Mouse (Mus musculus): Measurements from ENCODE around the gene Serpina3i.
"Not testable (repeated sequence)": the region's sequence is repeated elsewhere in the genome, so short reads cannot be mapped to it uniquely, and the experiment has no call there.

Serpina3i gene

GRCm38 (mm10) chr12:104262863-104263262 is at the start of gene Serpina3i:
Gene Serpina3i (plus strand): TSS chr12:104263122.
- DNase-seq (ENCODE audit: low read depth, low spot score) = no peak

GRCm38 (mm10) chr12:104213689-104214444 is 49.1 kb upstream of the Serpina3i start:
- peak; percentile 46 for DNase-seq (ENCODE audit: low read depth, low spot score)

GRCm38 (mm10) chr12:104214445-104214753 is 48.5 kb upstream of the Serpina3i start, which contains the start of gene Serpina3f:
Gene Serpina3f (plus strand): TSS chr12:104214544.
- DNase-seq (ENCODE audit: low read depth, low spot score) = no peak

GRCm38 (mm10) chr12:104215249-104215648 is 47.7 kb upstream of the Serpina3i start:
- no peak for DNase-seq (ENCODE audit: low read depth, low spot score)

- DNase-seq (ENCODE audit: low read depth, low spot score) = no peak
Observed at GRCm38 (mm10) chr12:104221616-104222015, 41.3 kb upstream of the Serpina3i start.

GRCm38 (mm10) chr12:104223690-104224089 is 39.2 kb upstream of the Serpina3i start:
- DNase-seq (ENCODE audit: low read depth, low spot score) = peak; percentile 63

GRCm38 (mm10) chr12:104224598-104225300 is 38.2 kb upstream of the Serpina3i start:
- DNase-seq (ENCODE audit: low read depth, low spot score) = peak; percentile 53

- no peak for DNase-seq (ENCODE audit: low read depth, low spot score)
Observed at GRCm38 (mm10) chr12:104230762-104231161, 32.2 kb upstream of the Serpina3i start.

- no peak for DNase-seq (ENCODE audit: low read depth, low spot score)
Observed at GRCm38 (mm10) chr12:104235915-104236314, 27.0 kb upstream of the Serpina3i start, which contains the start of gene Serpina3g. Gene Serpina3g (plus strand): TSS chr12:104236245.

GRCm38 (mm10) chr12:104238048-104238447 is 24.9 kb upstream of the Serpina3i start:
- DNase-seq (ENCODE audit: low read depth, low spot score) = not testable (repeated sequence)

- no peak for DNase-seq (ENCODE audit: low read depth, low spot score)
Observed at GRCm38 (mm10) chr12:104243307-104243706, 19.6 kb upstream of the Serpina3i start.

GRCm38 (mm10) chr12:104245092-104245491 is 17.8 kb upstream of the Serpina3i start:
- no peak for DNase-seq (ENCODE audit: low read depth, low spot score)

- DNase-seq (ENCODE audit: low read depth, low spot score) = no peak
Observed at GRCm38 (mm10) chr12:104245595-104245994, 17.3 kb upstream of the Serpina3i start.

- DNase-seq (ENCODE audit: low read depth, low spot score) = no peak
Observed at GRCm38 (mm10) chr12:104247553-104248002, 15.3 kb upstream of the Serpina3i start.

- no peak for DNase-seq (ENCODE audit: low read depth, low spot score)
Observed at GRCm38 (mm10) chr12:104248231-104248630, 14.7 kb upstream of the Serpina3i start.

- DNase-seq (ENCODE audit: low read depth, low spot score) = no peak
Observed at GRCm38 (mm10) chr12:104261041-104261440, 1.9 kb upstream of the Serpina3i start.

- peak; percentile 63 for DNase-seq (ENCODE audit: low read depth, low spot score)
Observed at GRCm38 (mm10) chr12:104266374-104266773, 3.5 kb downstream of the Serpina3i start.

- no peak for DNase-seq (ENCODE audit: low read depth, low spot score)
Observed at GRCm38 (mm10) chr12:104278216-104279055, 15.5 kb downstream of the Serpina3i start.

- no peak for DNase-seq (ENCODE audit: low read depth, low spot score)
Observed at GRCm38 (mm10) chr12:104279056-104279435, 16.1 kb downstream of the Serpina3i start.

GRCm38 (mm10) chr12:104283380-104283779 is 20.5 kb downstream of the Serpina3i start:
- DNase-seq (ENCODE audit: low read depth, low spot score) = no peak

- DNase-seq (ENCODE audit: low read depth, low spot score) = no peak
Observed at GRCm38 (mm10) chr12:104288336-104288735, 25.4 kb downstream of the Serpina3i start.

- peak; percentile 56 for DNase-seq (ENCODE audit: low read depth, low spot score)
Observed at GRCm38 (mm10) chr12:104289872-104290271, 26.9 kb downstream of the Serpina3i start.

All from A20 (cell line).